Mouse (Mus musculus): ENCODE data around the gene Ing1. TPM values are rescaled to one million over a fixed set of nuclear protein-coding genes. Genes with fewer than 3 reads are reported as not detected.
"Not testable (repeated sequence)": the region's sequence is repeated elsewhere in the genome, so short reads cannot be mapped to it uniquely, and the experiment has no call there.

The Ing1 gene
- polyA plus RNA-seq, 1 experiment from 2014 or later = 21.0 TPM

- no peaks in the 10 kb centered on the region for H3K9me3 ChIP-seq
- H3K4me1 ChIP-seq = peaks cover 12% of the 10 kb centered on the region
- no peak overlapping the region for H3K9ac ChIP-seq
- H3K27ac ChIP-seq (replicated peaks) = 0 out of 2 replicates have a peak overlapping the region, but pooled peaks have one; percentile 5
- H3K27me3 ChIP-seq (replicated peaks) = no peaks in the 10 kb centered on the region
- no peak for ATAC-seq (ENCODE audit: extremely low read depth, insufficient number of reproducible peaks, low FRiP score, low TSS enrichment)
- no peak overlapping the region for H3K4me3 ChIP-seq
- peaks cover 67% of the 10 kb centered on the region for H3K36me3 ChIP-seq
- 81% methylated on average over 7 of the region's 7 CpGs for WGBS
- H3K4me2 ChIP-seq = no peak overlapping the region
Measured at GRCm38 (mm10) chr8:11564721-11565120, 9.3 kb downstream of the Ing1 start.

- 94% methylated on average over 2 of the region's 2 CpGs for WGBS
- ATAC-seq (ENCODE audit: extremely low read depth, insufficient number of reproducible peaks, low FRiP score, low TSS enrichment) = not testable (repeated sequence)
Measured at GRCm38 (mm10) chr8:11568193-11568592, 12.8 kb downstream of the Ing1 start.

DNA sequence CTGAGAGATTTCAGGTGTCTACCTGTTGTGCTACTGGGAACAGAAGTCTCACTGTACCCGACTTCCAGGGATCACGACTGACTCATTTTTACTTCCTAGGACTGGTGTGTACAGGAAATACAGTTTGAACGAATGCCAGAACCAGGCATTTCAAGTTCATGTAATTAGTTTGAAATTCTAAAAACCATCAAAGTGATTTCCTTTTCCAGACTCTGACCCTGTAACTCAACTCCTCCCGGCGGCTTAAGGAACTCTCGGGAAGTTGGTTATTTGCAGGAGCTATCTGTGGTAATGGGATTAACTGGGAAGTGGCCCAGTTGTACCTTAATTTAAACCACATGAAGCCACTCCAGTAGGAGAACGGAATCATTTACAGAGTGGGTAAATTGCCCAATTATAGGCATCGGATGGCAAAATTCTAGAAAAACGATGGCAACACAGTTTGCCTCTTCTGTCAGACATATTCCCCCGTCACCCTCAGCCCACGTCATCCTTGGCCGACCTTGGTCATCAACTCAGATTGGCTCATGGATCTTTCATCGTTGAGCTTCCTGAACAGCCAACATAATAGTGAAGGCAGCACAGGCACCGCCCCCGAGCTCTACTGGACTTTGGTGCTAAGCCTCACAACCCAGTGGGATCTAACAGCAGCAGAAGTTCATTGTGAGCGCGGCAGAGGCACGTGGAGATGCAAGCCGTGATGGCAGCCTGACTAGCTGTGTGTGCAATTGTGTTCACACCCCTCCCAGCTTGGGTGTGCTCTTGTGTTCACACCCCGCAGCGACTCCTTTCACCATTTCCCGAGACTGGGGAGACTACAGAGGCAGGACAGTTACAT is 14.1 kb downstream of the Ing1 start:
- peaks cover 5% of the 10 kb centered on the region; the same call in 1 of the 2 replicates for H3K4me1 ChIP-seq
- no peaks in the 10 kb centered on the region for H3K9me3 ChIP-seq
- no peak overlapping the region for H3K9ac ChIP-seq
- H3K27ac ChIP-seq (replicated peaks) = no peak overlapping the region
- peaks cover 36% of the 10 kb centered on the region for H3K36me3 ChIP-seq
- no peak for ATAC-seq (ENCODE audit: extremely low read depth, insufficient number of reproducible peaks, low FRiP score, low TSS enrichment)
- no peaks in the 10 kb centered on the region for H3K27me3 ChIP-seq (replicated peaks)
- 80% methylated on average over 22 of the region's 22 CpGs for WGBS
- H3K4me2 ChIP-seq = no peak overlapping the region
- no peak overlapping the region for H3K4me3 ChIP-seq

More at GRCm38 (mm10) chr8:11568193-11568592, 12.8 kb downstream of the Ing1 start:
- not testable (repeated sequence) for H3K27ac ChIP-seq (replicated peaks); H3K9me3 ChIP-seq; H3K4me3 ChIP-seq; H3K4me2 ChIP-seq; H3K9ac ChIP-seq; H3K4me1 ChIP-seq; H3K27me3 ChIP-seq (replicated peaks)
- H3K36me3 ChIP-seq = peaks cover 48% of the 10 kb centered on the region

- H3K27me3 ChIP-seq (replicated peaks) = no peaks in the 10 kb centered on the region
- no peak overlapping the region for H3K27ac ChIP-seq (replicated peaks)
- H3K4me2 ChIP-seq = no peak overlapping the region
- 91% methylated on average over 4 of the region's 4 CpGs for WGBS
- no peak overlapping the region for H3K4me3 ChIP-seq
- no peak overlapping the region for H3K9ac ChIP-seq
- H3K36me3 ChIP-seq = peaks cover 24% of the 10 kb centered on the region
- no peaks in the 10 kb centered on the region for H3K9me3 ChIP-seq
- ATAC-seq (ENCODE audit: extremely low read depth, insufficient number of reproducible peaks, low FRiP score, low TSS enrichment) = no peak
- peaks cover 13% of the 10 kb centered on the region for H3K4me1 ChIP-seq
Measured at GRCm38 (mm10) chr8:11570742-11571141, 15.4 kb downstream of the Ing1 start.

DNA sequence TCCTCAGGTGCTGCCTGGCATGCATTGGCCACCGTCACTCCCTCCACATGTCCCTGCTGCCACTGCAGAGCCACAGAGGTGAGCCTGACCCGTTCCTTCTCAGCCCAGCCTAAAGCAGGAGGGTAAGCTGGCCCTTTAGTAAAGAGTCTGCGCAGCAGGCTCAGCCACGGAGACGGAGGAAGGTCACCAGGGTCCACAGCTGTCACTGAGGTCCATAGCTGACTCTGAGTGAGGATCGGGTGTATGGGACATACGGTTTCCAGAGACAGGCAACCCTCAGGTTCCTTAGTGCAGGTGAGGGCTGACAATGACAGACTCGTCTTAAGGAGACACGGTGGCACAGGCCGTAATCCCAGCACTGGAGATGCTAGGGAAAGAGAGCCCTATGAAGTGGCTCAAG is 16.6 kb downstream of the Ing1 start:
- Histone ChIP-seq H3K27ac (replicated peaks) (no peak overlapping the region), H3K9ac (no peak overlapping the region), H3K4me2 (no peak overlapping the region), H3K4me1 (peaks cover 16% of the 10 kb centered on the region), H3K36me3 (peaks cover 14% of the 10 kb centered on the region), H3K27me3 (replicated peaks) (no peaks in the 10 kb centered on the region), H3K9me3 (no peaks in the 10 kb centered on the region), H3K4me3 (no peak overlapping the region)
- ATAC-seq (ENCODE audit: extremely low read depth, insufficient number of reproducible peaks, low FRiP score, low TSS enrichment) = no peak
- WGBS = 79% methylated on average over 10 of the region's 10 CpGs

DNA sequence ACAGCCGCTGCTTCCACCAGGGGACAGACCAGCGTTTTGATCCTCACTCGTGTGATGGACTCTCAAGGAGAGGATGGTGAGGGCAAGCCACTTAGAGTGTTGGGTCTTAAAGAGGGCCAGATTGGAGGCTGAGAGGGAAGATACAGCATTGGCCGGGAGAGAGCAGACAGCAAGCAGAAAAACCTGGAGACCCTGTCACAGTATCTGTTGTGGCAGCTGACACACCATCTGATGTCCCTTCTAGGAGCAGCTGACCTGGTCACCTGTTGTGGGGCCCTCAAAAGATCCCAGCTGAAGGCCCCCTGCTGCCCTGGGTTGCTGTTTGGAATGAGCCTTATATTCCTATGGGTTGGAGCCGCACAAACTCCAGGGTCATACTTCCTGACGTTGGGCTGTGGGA is 17.1 kb downstream of the Ing1 start:
- Histone ChIP-seq H3K9me3 (no peaks in the 10 kb centered on the region), H3K9ac (no peak overlapping the region), H3K27ac (replicated peaks) (no peak overlapping the region), H3K4me2 (no peak overlapping the region), H3K4me1 (peaks cover 16% of the 10 kb centered on the region), H3K27me3 (replicated peaks) (no peaks in the 10 kb centered on the region), H3K36me3 (peaks cover 11% of the 10 kb centered on the region), H3K4me3 (no peak overlapping the region)
- ATAC-seq (ENCODE audit: extremely low read depth, insufficient number of reproducible peaks, low FRiP score, low TSS enrichment) = no peak
- WGBS = 65% methylated on average over 6 of the region's 6 CpGs

DNA sequence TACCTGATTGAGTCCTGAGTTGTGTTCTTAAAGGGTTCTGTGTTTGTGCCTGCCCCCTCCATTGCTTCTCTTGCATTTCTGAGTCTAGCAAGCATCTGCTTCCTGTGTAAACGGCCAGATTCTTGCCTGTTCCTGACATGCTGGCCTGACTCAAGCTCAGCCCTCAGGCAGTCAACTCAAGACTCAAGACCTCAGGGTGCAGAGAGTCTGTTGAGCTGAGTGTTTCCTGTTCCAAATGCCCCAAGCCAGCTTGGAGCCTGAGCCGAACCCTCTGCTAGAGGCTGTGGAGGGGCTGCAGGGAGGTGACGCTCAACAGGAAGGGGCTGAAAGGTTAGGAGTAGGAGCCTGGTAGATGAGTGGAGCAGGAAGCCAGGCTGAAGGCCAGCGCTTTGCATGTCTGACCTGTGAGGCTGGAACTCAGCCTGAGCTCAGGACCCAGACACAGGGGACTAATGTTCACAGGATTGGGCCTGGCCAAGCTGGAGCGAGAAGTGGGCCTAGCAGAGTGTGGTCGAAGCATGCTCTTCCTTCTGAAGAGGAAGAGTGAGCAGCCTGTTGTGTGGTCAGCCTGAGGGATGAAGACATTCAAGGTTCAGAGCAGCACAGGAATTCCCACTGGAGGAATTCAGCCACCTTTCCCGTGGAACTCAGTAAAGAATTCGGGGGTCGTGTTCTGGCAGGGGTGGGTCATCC is 19.7 kb downstream of the Ing1 start:
- H3K4me3 ChIP-seq = no peak overlapping the region
- 0 out of 2 replicates have a peak overlapping the region, but pooled peaks have one; percentile 24 for H3K9ac ChIP-seq
- no peak overlapping the region for H3K4me2 ChIP-seq
- H3K27ac ChIP-seq (replicated peaks) = no peak overlapping the region
- H3K4me1 ChIP-seq = peaks cover 16% of the 10 kb centered on the region
- H3K9me3 ChIP-seq = no peaks in the 10 kb centered on the region
- ATAC-seq (ENCODE audit: extremely low read depth, insufficient number of reproducible peaks, low FRiP score, low TSS enrichment) = no peak
- H3K27me3 ChIP-seq (replicated peaks) = no peaks in the 10 kb centered on the region
- H3K36me3 ChIP-seq = no peaks in the 10 kb centered on the region
- WGBS = 54% methylated on average over 9 of the region's 9 CpGs

GRCm38 (mm10) chr8:11575604-11576384 is 20.4 kb downstream of the Ing1 start:
- ATAC-seq (ENCODE audit: extremely low read depth, insufficient number of reproducible peaks, low FRiP score, low TSS enrichment) = no peak
- Histone ChIP-seq H3K4me2 (no peak overlapping the region), H3K9ac (0 out of 2 replicates have a peak overlapping the region, but pooled peaks have one; percentile 1), H3K4me3 (no peak overlapping the region), H3K27me3 (replicated peaks) (no peaks in the 10 kb centered on the region), H3K4me1 (peaks cover 16% of the 10 kb centered on the region), H3K9me3 (no peaks in the 10 kb centered on the region), H3K36me3 (no peaks in the 10 kb centered on the region), H3K27ac (replicated peaks) (no peak overlapping the region)
- 63% methylated on average over 16 of the region's 16 CpGs for WGBS

GRCm38 (mm10) chr8:11585513-11586373 is 30.4 kb downstream of the Ing1 start:
- 67% methylated on average over 21 of the region's 21 CpGs for WGBS
- peaks cover 3% of the 10 kb centered on the region for H3K4me1 ChIP-seq

GRCm38 (mm10) chr8:11586374-11586745 is 31.0 kb downstream of the Ing1 start:
- H3K9me3 ChIP-seq = 0 out of 2 replicates have a peak, but pooled peaks cover 9% of the 10 kb centered on the region
- H3K4me2 ChIP-seq = no peak overlapping the region
- peak overlapping the region; percentile 67 for H3K27ac ChIP-seq (replicated peaks)
- H3K4me3 ChIP-seq = no peak overlapping the region
- H3K27me3 ChIP-seq (replicated peaks) = no peaks in the 10 kb centered on the region
- H3K4me1 ChIP-seq = peaks cover 3% of the 10 kb centered on the region
- no peaks in the 10 kb centered on the region for H3K36me3 ChIP-seq
- WGBS = 35% methylated on average over 2 of the region's 2 CpGs
- ATAC-seq (ENCODE audit: extremely low read depth, insufficient number of reproducible peaks, low FRiP score, low TSS enrichment) = no peak
- no peak overlapping the region for H3K9ac ChIP-seq

More at GRCm38 (mm10) chr8:11585513-11586373, 30.4 kb downstream of the Ing1 start:
- H3K27me3 ChIP-seq (replicated peaks) = no peaks in the 10 kb centered on the region
- no peaks in the 10 kb centered on the region for H3K36me3 ChIP-seq
- 0 out of 2 replicates have a peak, but pooled peaks cover 9% of the 10 kb centered on the region for H3K9me3 ChIP-seq
- H3K27ac ChIP-seq (replicated peaks) = peak overlapping the region; percentile 67
- H3K4me3 ChIP-seq = no peak overlapping the region
- H3K4me2 ChIP-seq = peak overlapping the region; percentile 14
- H3K9ac ChIP-seq = no peak overlapping the region
- no peak; the same call in 1 of the 2 replicates for ATAC-seq (ENCODE audit: extremely low read depth, insufficient number of reproducible peaks, low FRiP score, low TSS enrichment)

Data from heart, embryonic 13.5 days (tissue).